Mouse (Mus musculus) erythroblast, embryonic 14.5 days (primary cell): ENCODE measurements around the gene P3h2.

Source experiments
- GATA1 ChIP-seq: IDR thresholded peaks from 2 replicates; pipeline ENCODE4 v1.6.1; 2012; ENCODE audit warnings: low read length, inconsistent platforms, mixed read lengths
- TAL1 ChIP-seq: IDR thresholded peaks from 3 replicates; pipeline ENCODE4 v1.6.1; 2012; ENCODE audit warnings: low read length, inconsistent platforms, mixed read lengths

- TF ChIP-seq GATA1: no peak
- no peak for TF ChIP-seq TAL1
These were observed 58.2 kb downstream of the P3h2 start for GRCm38 (mm10) chr16:26047396-26047795.
